Mouse (Mus musculus) urinary bladder, adult 18-20 months (tissue): Measurements from ENCODE around the gene Trp53bp2.

Source experiments
- DNase-seq, 2 experiments: peaks; one replicate each; pipeline ENCODE4 v3.0.0; 2022; ENCODE audit warnings: low spot score in 2 of 2, mixed read lengths in 2 of 2

The Trp53bp2 gene

GRCm38 (mm10) chr1:182500224-182500623 lies 91.3 kb downstream of the Trp53bp2 start:
- DNase-seq: no peak

GRCm38 (mm10) chr1:182500843-182501242 lies 91.9 kb downstream of the Trp53bp2 start:
- no peak for DNase-seq

GRCm38 (mm10) chr1:182501815-182502405 lies 92.9 kb downstream of the Trp53bp2 start:
- DNase-seq: no peak

DNA sequence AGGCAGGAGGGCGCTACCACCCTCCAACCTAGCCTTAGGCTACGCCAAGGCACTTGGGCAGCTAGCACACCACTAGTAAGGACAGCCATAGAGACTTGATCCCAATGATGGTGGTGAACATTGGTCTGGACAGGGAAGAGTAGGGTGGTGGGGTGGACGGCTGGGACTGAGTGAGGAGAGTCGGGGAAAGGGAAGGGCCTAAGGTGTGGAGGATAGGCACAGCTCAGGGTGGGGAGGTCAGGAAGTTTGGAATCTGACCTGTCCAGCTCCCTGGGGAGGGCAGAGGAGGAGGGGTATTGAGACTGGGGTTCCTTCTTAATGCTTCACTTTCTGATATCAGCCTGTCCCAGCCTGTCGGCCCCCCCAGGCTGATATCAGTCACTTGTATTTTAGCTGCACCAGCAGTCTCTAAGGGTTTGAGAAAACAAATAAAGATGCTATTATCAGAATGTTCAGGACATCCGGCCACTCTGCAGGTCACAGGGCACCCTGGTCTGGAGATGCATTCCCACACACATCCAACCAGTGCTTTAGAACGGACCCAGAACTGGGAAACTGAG lies 93.6 kb downstream of the Trp53bp2 start:
- DNase-seq: no peak

- DNase-seq: no peak
Observed at GRCm38 (mm10) chr1:182503206-182503900, 94.4 kb downstream of the Trp53bp2 start.

GRCm38 (mm10) chr1:182504223-182504622 lies 95.3 kb downstream of the Trp53bp2 start:
- peak in 1 of 2 experiments; percentile 63 for DNase-seq

GRCm38 (mm10) chr1:182505291-182505690 lies 96.3 kb downstream of the Trp53bp2 start:
- DNase-seq: no peak

DNA sequence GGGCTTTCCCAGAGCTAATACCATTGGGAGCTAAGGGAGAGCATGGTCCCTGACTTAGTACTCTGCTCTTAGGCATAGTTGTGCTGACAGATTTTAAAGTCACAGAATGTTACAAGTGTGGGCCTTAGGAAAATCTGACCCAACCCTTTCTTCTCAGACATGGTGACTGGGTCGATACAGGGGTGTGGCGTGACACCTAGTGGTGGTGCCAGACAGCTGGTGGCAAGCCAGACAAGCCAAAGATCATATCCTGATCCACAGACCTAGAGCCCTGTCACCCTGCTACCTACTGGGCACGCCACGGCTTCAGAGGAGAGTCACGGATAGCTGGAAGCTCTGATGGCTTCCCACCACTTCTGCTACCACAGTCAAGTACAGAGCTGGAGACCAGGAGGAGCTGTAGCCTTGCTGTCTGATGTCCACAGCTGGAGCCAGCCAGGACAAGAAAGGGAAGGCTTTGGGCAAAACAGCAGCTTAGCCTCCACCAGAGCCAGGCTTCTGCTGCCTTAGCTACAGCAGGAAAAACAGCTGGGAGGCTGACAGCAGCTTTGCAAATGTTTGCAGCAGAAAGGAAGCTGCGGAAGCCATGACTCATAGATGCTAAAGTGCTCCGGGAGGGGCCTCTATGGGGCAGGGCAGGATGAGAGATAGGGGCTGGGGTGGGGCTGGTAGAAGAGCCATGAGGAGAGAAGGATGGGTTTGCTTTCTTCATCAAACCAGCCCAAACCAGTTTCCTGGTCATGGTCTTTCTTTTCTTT lies 97.4 kb downstream of the Trp53bp2 start:
- DNase-seq: peak; percentile 48 to 81

DNA sequence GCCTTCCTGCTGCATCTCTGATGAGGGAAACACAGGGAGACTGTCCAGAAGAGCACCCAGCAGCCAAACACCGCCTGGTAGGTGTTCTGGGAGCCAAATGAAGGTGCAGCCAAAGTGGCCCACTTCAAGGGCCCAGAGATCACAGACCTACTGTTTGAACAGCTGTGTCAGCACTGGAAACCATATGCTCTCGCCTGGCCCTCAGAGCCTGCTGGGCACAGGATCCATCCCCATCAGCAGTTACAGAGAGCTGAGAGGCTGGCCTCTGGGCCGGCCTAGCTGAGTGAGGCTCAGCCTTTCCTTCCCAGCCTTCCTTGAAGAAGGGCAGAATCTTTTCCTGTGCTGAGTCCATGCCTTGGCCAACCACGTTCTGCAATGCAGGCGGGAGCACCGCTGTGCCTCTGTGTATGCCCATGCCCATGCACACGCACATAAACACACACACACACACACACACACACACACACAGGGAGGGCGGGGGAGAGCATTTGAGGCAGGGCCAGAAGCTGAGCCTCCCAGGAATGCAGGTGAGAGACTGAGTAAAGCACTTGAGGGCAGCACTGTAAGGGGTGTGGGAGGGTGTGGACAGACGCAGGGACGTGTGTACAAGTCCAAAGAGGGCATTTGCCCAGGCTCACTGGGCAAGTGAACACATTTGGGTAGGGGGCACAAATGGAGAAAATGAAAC lies 100.3 kb downstream of the Trp53bp2 start:
- DNase-seq: no peak

- no peak for DNase-seq
Observed at GRCm38 (mm10) chr1:182511073-182511472, 102.1 kb downstream of the Trp53bp2 start.

DNA sequence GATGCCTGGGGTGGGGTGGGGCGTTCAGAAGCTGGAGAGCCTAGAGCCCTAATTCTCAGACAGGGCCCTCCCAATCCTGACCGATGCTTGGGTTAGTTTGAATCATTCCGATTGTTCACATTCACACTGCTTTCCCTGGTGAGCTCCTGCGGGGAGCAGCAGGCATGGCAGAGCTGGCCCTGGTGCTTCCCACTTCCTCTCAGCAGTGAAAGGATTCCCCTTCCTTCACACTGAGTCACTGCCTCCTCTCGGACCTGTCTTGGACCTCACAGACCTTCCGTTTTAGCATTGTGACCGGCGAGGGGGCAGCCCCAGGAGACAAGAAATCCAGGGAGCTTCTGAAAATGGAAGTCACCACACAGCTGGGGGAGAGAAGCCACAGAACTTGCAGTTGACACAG lies 102.8 kb downstream of the Trp53bp2 start:
- no peak for DNase-seq
